Mouse (Mus musculus): ENCODE measurements around the gene Lgsn.

Gene Lgsn

GRCm38 (mm10) chr1:31176101-31176500 lies at the start of gene Lgsn:
TSS of gene Lgsn (plus strand) at chr1:31176401.
- no peak for DNase-seq

DNA sequence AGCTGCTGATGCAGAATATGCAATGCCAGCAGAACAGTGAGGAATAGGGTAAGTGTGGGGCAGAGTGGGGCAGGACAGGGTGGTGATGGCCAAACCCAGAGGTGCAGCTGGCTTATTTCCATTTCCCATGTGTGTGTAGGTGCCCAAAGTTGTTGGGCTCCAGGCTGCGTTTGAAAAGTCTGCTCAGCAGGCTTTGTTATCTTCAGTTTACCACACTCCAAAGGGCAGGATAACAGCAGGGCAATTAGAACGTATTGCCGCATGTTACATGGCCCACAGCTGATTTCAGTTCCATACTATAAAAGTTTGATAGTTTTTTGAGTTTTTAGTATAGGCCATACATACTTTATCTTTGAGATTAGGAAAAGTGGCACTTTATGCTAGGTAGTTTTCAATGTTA lies 37.8 kb upstream of the Lgsn start:
- DNase-seq: no peak

DNA sequence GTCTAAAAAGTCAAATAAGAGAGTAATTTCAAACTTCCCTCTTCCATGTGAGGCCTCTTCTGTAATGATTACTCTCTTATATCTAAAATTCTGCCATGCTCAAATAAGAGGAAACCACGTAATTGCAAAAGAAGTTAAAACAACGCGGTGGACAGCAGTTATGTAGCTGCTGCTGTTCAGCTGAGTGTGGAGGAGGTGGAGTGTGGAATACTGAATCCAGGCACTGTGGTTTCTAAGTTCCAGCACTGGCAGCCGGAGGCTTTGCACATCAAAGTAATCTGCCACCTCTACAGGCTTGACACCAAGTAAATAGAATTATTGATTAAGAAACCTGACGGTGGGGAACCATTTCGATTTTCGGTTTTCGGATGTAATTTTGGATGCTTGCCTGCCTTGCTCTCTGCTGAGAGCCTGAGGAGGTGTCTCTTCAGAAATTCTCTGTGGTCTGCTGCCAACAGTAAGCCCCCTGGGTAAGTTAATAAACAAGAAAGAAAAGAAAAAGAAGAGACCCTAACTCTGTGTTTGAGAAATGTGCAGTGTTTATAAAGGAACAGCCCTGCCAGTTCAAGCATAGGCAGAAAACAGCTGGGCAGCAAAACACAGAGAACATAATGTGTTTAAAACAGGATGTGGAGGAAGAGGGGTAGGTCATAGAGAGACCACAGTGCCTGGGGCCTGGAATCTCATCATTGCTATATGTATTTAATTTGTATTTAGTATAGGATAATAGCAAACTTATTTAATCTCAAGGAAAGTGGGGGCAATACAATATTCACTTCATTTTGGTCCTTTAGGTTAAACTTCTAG lies 33.7 kb upstream of the Lgsn start:
- no peak for DNase-seq

DNA sequence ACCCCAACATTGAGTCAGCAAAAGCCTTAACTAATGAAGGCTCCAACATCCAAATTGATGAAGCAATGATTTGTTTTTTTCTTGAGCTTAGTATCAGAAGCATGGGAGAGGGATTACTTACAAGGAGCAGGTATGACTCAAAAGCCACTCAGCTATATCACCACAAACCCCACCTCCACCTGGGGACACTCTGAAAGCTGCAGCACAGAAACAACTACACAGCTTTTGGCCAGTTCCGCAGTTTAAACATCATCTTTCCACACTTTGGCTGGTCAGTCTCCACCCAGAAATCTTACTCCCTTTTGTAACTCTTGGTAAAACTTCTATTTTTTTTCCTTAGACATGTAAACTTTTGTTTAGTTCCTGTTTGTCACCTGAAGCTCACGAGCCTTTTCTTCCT lies 32.6 kb upstream of the Lgsn start:
- no peak for DNase-seq

GRCm38 (mm10) chr1:31149671-31150070 lies 26.5 kb upstream of the Lgsn start:
- no peak for DNase-seq

GRCm38 (mm10) chr1:31150546-31150945 lies 25.7 kb upstream of the Lgsn start:
- no peak for DNase-seq

GRCm38 (mm10) chr1:31152799-31153426 lies 23.3 kb upstream of the Lgsn start:
- DNase-seq: no peak

- peak; percentile 63 for DNase-seq
Observed at GRCm38 (mm10) chr1:31153793-31154349, 22.3 kb upstream of the Lgsn start.

DNA sequence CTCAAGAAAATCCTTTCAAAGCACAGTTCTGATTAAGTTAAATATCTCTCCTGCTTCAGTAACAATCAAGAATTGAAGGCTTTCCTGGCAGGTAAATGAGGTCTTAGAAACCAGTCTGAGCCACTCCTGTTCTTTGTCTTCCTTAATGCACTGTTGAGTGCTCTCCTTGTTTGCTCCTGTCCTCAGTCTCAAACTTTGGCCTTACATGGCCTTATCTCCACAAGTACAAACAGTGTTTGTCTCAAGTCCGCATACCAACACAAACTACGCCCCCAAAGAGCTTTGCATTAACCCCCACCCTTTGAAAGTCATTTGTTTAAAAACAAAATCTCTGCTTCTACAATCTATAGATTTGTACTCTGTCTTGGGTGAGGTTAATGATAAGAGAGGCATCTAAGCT lies 20.0 kb upstream of the Lgsn start:
- no peak for DNase-seq

GRCm38 (mm10) chr1:31156884-31157283 lies 19.3 kb upstream of the Lgsn start:
- no peak for DNase-seq

GRCm38 (mm10) chr1:31164527-31165189 lies 11.5 kb upstream of the Lgsn start:
- no peak for DNase-seq

- no peak for DNase-seq
Observed at GRCm38 (mm10) chr1:31165326-31166121, 10.7 kb upstream of the Lgsn start.

- no peak for DNase-seq
Observed at GRCm38 (mm10) chr1:31175401-31175800, 800 bp upstream of the Lgsn start.

DNA sequence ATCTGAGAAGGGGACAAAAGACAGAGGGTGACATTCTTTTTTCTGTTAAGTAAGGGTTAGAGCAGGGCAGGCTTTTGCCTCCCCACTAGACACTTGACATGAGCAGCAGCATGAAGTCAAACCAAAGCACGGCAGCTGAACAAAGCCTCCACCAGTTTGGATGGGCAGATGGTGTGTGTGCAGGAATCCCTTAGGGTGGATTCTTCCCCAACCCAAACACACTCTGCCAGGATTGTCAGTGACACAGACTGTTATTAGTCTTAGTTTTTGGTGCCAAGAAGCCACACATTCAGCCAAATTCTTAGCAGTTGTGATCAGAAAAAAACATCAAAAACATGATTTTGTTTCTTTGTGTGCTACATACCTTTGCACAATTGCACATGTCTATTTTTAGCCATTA lies 2.1 kb downstream of the Lgsn start:
- no peak for DNase-seq

GRCm38 (mm10) chr1:31190237-31190866 lies 14.2 kb downstream of the Lgsn start:
- DNase-seq: no peak

DNA sequence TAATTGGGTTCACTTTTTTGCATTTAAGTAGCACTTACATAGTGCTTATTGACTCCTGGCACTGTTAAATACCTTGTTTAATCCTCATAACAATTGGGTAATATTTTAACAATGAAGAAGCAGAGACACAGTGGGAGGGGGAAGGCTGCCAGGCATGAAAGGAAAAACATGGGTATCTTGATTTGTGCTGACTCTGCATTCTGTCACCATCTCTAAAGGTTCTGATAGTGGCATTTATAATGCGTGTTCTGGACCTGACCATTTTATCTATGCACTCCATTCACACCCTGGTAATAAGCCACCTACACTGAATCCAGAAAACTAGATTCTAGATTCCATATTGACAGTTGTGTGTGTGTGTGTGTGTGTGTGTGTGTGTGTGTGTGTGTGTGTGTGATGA lies 19.4 kb downstream of the Lgsn start:
- no peak for DNase-seq

DNA sequence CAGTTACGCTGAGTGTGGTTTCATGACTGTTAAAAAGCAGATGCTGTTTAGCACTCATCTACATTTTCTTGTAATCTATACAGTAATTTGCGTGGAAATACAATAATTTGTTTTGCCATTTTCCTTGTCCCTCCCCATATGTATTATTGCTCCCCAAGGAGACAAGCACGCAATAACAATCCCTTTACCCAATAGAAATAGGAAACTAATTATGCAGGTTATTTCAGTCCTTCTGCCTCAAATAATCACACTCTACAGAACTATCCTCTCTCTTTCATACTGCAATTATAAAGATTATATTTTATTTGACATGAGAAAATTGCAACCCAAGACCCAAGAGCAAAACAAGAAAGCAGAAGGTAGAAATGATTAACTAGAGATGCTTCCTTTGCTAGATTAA lies 20.8 kb downstream of the Lgsn start:
- DNase-seq: no peak

DNA sequence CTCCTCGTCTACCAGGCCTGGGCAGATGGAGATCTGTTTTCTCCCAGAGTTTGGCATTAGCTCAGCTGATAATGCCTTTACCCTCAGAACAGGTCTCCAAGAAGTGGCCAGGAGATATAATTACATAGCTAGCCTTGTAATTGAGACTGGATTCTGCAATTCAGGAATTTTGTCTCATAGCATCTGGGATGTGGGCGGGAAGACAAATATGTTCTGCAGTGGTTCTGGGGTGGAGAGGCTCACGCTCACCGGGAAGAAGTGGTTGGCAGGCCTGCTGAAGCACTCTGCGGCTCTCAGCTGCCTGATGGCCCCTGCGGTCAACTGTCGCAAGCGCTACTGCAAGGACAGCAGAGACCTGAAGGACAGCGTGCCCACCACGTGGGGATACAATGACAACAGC lies 27.6 kb downstream of the Lgsn start:
- DNase-seq: no peak

GRCm38 (mm10) chr1:31205346-31205745 lies 29.1 kb downstream of the Lgsn start:
- no peak for DNase-seq

GRCm38 (mm10) chr1:31205770-31206169 lies 29.6 kb downstream of the Lgsn start:
- DNase-seq: no peak

- DNase-seq: peak; percentile 6
Observed at GRCm38 (mm10) chr1:31210144-31210543, 33.9 kb downstream of the Lgsn start.

- DNase-seq: no peak
Observed at GRCm38 (mm10) chr1:31214831-31215230, 38.6 kb downstream of the Lgsn start.

All from kidney, adult 18-20 months (tissue).